Mouse (Mus musculus): Measurements from ENCODE around the gene Ggt6.

DNA sequence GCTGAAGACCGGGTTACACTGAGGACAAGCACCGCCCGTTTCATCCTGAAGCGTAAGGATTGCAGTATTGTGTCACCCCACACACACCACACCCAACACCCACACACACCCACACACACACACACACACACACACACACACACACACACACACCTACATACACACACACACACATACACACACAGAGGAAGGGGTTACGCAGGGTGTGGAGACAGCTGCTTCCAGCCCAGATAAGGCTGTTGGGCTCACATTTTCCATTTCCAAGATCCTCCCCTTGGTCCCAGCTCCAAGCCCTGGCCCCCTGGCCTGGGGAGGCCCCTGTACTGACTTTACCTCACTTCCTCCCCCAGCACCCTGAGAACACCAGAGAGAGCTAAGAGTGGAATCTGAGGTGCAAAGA lies 18.7 kb upstream of the Ggt6 start:
- no peak for TF ChIP-seq CTCF (IDR thresholded peaks at IDR 0.05; ENCODE audit: extremely low read depth, insufficient read depth, low read length)
- no peak for TF ChIP-seq POLR2A (IDR thresholded peaks at IDR 0.05; ENCODE audit: extremely low read depth, insufficient read depth, low read length)
